In genomic region chr6:96418866-96419265, GRCm38 (mm10) we compare ENCODE assay signal across 18 mouse cellular contexts.
"Had no signal": no experiment of that assay in that cellular context is flagged by ENCODE, and none has a peak within 500 bp of the region (broad histone marks: within the 10 kb centered on the region; RNA-seq: fewer than 3 reads in every experiment).

No protein-coding gene starts in this region.

- H3K9me3 ChIP-seq: lung, embryonic 15.5 days; midbrain, embryonic 13.5 days; neural tube, embryonic 12.5 days; stomach, embryonic 15.5 days had no signal

- H3K4me3 ChIP-seq: lung, embryonic 15.5 days; megakaryocyte, embryonic 14.5 days; midbrain, embryonic 13.5 days; neural tube, embryonic 12.5 days; stomach, embryonic 15.5 days had no signal

- H3K4me1 ChIP-seq: lung, embryonic 15.5 days; megakaryocyte, embryonic 14.5 days; neural tube, embryonic 12.5 days; stomach, embryonic 15.5 days had no signal

- H3K27me3 ChIP-seq: lung, embryonic 15.5 days; megakaryocyte, embryonic 14.5 days; midbrain, embryonic 13.5 days; neural tube, embryonic 12.5 days; stomach, embryonic 15.5 days had no signal

- ATAC-seq: liver, postnatal 0 days; lung, postnatal 0 days; midbrain, embryonic 13.5 days; midbrain, embryonic 16.5 days had no signal

- DNase-seq: liver, postnatal 0 days; lung, adult 2 months; lung, postnatal 14 days; lung, postnatal 36 days; right cerebral cortex, postnatal 14 days; thymus, adult 2 months; thymus, postnatal 25 days; thymus, postnatal 4 days had no signal

- H3K9ac ChIP-seq: liver, postnatal 0 days; lung, embryonic 15.5 days; midbrain, embryonic 13.5 days; neural tube, embryonic 12.5 days; stomach, embryonic 15.5 days had no signal

- H3K4me2 ChIP-seq: lung, embryonic 15.5 days; midbrain, embryonic 11.5 days; midbrain, embryonic 13.5 days; neural tube, embryonic 12.5 days; stomach, embryonic 15.5 days had no signal

- H3K36me3 ChIP-seq: lung, embryonic 15.5 days; midbrain, embryonic 13.5 days; neural tube, embryonic 12.5 days; stomach, embryonic 15.5 days had no signal

- H3K27ac ChIP-seq: lung, embryonic 15.5 days; macrophage; midbrain, embryonic 13.5 days; neural tube, embryonic 12.5 days; stomach, embryonic 15.5 days; stomach, postnatal 0 days had no signal
